Mouse (Mus musculus) spleen, embryonic (tissue): ENCODE measurements around the gene Efnb3.

Experiments
- CTCF ChIA-PET: fragments of 350-600 bp; sonication (Branson Sonifier 250); formaldehyde crosslinking; loops from one replicate; lab custom pipeline; 2022; lab: Charles Lee

Gene Efnb3

DNA sequence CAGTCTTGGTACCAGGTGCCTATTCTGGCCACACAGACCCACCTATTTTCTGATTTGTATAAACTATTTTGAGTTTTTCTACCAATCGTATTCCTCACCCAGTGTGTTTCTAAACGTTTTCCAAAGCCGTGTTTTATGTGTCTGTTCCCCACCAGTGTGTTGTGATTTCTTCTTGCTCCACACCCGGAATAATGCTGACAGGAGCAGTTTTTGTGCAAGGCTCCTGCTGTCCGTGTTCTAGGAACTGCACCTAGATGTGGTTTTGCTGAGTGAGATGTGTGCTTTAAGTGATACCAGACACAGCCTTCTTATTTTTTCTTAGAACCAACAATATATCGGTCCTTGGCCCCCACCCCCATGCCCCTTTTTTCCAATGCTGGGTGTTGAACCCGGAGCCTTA, 24.0 kb upstream of the Efnb3 start:
- CTCF ChIA-PET, result no interaction called here

DNA sequence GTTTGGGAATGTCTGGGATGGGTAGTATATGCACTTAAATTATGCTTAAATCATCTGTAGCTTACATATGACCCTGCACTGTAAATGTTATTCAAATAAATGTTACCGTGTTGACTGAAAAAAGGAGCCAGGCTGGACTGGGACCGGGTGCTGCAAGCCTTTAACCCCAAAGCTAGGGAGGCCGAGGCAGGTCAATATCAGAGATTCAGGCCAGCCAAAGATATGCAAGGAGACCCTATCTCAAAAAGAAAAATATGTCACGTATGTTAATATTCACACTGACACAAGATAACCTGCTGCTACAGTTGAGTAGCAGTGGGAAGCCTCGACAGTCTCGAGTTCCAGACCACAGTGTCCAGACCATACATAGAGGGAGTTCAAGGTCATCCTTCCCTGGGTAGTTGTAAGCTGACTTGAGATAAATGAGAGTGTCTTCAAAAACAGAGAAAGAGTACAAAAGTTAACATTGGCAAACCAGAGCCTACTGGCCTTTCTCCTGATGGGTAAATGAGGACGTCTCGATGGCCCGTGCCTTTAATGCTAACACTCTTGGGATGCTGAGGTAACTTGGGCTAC, 22.3 kb upstream of the Efnb3 start:
- CTCF ChIA-PET, result interaction anchor here (0.7 kb wide), 1 partner anchor 365 kb away, joined by 5 read pairs; no protein-coding TSS in a partner anchor

DNA sequence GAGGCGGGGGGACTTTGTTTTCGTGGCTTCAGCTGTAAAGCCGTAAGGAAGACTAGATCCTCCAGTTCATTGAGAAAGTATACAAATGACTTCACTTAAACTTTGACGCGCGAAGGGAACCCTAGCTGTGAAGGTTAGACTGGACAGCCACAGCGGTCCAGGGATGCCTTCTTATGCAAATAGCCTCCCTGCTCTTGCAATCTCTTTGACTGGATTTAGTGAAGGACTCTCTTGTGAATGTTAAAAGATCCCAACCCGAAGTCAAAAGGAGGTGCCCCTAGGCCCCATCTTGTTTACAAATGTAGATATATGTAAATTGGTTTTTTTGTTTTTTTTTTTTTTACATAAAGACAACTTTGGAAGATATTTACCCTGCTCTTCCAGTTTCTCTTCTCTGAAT, 21.8 kb upstream of the Efnb3 start:
- CTCF ChIA-PET, result interaction anchor here (0.7 kb wide), 2 partner anchors 55 to 365 kb away, joined by 5 to 8 read pairs; no protein-coding TSS in a partner anchor

DNA sequence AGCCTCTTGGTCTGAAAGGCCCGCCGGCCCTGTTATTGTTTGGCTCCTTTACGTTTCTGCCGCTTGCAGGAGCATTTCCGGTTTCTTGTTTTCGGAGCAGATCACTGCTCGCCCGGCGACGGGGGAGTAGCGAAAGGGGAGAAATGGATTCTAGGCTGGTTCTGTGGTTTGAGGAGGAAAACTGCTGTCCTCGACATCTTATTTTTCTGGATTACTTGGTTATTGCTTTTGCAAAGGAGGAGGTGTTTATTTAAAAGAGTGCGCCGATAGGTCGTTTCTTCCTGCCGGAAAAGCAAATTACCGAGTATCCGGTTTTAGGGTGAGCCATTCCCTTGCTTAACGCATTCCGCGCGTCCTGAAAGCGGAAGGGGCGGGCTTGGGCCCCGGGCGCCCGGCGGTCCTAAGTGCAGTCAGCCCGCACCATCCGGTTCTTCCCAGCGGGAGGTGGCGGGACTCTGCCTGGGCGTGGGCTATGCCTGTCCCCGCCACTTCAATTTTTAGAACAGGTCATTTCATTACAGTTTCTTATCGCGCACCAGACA, 21.2 kb upstream of the Efnb3 start:
- CTCF ChIA-PET, result interaction anchor here (0.7 kb wide), 1 partner anchor 56 kb away, joined by 8 read pairs; no protein-coding TSS in a partner anchor

DNA sequence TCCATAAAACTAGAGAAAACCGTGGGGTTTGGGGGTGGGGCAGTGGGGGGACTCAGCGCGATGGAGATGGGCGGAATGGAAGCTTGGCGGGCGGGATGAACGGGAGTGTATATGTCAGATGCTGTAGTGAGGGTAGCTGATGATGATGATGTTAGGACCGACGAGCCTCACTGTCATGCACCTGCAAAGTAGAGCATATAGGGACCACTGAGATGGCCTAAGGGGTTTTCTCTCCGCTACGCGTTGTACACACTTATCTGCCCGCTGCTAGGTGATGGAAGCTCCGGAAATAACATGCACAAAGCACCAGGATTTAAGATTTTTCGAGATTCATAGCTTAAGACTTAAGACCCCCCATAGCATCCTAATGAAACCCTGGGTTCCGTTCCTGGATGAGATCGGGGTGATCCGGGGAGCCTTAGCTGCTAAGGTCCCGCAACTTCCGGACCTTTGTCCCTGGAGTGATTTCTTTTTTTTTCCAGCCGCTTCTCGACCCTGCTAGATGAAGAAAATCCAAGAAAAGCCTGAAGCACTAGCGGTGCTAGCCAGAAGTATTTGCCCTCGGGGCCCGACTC, 20.7 kb upstream of the Efnb3 start:
- CTCF ChIA-PET, result no interaction called here

DNA sequence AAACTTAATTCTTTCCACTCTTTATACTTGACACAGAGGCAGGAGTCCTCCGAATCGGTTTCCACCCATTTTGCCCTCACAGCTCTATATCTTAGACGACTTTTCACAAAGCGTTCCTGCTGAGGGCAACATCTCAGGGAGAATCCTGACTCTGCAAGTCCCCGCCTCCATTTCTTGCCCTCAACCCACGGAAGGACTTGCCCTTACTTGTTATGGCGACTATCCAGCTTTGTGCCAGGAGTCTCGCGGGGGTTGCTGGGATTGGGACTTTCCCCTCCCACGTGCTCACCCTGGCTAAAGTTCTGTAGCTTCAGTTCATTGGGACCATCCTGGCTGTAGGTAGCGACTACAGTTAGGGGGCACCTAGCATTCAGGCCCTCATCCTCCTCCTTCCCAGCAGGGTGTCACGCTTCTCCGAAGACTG, 20.1 kb upstream of the Efnb3 start, which contains the start of the genes Wrap53 and Trp53:
Gene Wrap53 (minus strand): TSS at position 165 of the 424 bp plus-strand sequence.
Gene Trp53 (plus strand): TSS at position 269 of the 424 bp plus-strand sequence.
- CTCF ChIA-PET, result no interaction called here

DNA sequence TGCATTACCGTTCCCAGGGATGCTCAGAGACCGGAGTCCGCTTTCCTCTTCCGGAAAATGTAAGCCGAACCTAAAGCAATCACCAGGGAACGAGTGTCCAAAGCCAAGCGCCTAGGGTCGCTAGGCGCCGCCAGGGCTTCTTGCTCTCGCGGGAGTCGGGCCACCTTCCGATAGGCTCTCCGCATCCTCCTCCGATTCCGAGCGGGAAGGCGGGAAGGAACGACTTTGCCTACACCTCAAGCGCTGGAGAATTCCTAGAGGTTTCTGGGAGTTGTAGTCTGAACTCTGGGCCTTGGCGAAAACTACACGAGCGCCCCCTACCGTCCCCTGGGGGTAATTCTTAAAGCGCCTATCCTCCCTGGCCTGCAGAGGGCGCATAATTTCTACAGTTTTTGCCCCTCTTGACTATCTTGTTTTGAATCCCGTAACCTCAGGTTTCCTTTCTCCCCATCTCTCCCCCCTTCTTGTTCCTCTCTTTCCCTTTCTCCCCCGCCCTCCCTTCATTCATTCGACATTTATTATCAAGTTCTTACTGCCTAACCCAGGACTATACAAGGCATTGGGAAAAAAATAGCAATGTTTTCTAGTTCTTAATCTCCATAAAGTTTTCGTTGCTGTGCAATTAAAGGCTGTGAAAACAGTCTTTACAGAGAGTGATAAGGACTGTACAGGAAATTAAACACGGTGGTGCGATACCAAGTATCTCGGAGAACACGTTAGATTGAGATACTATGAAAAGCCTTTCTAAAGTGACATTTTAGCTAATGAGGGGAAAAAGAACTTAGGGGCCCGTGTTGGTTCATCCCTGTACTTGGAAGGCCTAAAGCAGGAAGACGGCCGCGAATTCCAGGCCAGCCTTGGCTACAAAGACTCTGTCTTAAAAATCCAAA, 19.4 kb upstream of the Efnb3 start:
- CTCF ChIA-PET, result no interaction called here

DNA sequence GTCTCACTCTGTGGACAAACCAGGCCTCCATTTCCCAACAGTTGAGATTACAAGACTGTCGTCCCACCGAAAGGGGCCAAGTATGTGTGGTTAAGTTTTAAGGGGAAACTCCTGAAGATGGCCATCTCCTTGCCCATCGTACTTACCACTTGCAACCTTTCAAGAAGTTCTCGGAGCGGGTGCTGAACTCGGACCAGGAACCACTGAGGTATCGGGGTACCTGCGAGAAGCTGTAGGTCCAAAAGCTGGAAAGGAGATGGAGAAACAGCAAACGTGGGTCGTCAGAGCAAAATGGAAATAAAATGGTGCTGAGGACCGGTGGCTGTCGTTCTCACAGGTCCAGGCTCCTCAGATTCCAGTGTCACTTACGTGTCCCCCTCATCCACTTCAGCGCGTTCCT, 18.3 kb upstream of the Efnb3 start:
- CTCF ChIA-PET, result no interaction called here

DNA sequence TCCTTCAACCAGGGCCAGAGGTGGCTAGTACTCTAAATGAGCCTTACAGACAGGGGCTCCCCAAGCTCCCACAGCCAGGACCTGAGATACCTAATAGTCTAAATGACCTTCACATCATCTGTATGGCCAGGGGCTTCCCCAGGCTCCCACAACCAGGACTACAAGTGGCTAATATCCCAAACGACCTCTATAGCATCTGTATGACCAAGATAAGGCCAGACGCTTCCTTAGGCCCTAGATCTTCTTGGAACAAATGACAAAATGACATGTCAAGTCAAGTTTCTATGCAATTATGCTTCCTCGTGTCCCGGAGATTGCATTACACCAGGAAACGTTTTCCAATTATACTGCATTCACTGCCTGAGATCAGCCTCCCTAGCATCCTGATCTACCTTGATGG, 16.3 kb upstream of the Efnb3 start:
- CTCF ChIA-PET, result interaction anchor here (0.6 kb wide), 1 partner anchor 22 kb away, joined by 6 read pairs; no protein-coding TSS in a partner anchor

DNA sequence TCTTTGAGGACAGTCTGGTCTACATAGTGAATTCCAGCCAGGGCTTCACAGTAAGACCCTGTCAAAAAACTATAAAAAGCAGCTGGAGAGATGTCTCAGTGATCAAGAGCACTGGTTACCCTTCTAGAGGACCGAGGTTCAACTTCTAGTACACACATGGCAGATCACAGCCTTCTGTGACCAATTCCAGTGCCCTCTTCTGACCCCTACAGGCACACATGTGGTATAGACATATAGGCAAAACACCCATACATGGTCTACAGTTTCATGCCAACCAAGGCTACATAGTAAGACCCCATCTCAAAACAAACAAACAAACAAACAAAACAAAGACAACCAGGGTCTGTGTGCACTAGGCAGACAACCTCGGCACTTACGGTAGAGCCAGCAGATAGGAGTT, 15.2 kb upstream of the Efnb3 start:
- CTCF ChIA-PET, result no interaction called here

DNA sequence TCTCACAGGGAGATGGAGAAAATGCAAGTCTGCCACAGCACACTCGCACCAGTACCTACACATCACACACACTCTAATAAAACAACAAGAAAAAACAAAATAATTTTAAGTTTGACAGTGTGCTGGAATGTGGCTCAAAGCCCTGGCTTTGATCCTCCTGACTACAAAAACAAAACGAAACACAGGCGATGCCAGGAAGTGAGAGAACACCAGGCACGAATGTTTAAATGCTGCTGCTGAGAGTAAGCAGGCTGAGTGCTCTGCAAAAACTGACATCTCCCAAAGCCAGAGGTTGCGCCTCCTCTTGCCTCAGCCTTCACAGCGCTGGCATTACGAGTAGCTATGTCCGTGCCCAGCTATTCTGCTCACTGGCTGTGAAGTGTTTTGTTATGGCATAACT, 5.1 kb upstream of the Efnb3 start:
- CTCF ChIA-PET, result no interaction called here

DNA sequence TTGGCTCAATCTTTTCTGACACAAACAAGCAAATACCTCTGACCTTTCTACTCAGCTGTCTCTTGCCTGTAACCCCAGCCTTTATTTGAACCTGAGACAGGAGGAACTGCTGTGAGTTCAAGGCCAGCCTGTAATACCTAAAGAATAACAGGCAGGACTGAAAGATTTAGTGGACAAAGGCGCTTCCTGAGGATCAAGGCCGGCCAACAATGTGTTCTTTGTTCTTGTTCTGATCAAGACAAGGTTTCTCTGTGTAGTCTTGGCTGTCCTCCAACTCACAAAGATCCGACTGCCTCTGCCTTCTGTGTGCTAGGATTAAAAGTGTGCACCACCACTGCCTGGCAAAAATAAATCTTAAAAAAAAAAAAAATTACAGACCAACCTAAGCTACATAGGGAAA, 4.4 kb upstream of the Efnb3 start:
- CTCF ChIA-PET, result no interaction called here

DNA sequence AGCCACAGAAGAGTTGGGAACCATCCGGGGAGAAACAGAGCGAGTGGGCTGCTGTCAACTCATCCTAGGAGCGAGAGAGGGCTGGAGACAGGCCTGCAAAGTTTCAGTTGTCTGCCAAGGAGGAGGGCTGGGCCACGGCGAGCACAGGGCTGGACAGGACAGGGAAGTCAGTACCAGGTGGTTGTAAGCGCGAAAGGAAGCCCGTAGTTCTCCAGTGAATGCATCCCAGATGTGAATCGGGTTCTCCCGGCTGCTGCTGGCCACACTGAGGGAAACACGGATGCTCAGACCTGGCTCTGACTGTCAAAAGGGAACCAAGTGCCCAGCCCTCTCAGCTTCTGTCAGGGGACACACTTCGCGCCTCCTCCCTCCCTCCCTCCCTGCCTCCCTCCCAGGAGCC, 3.4 kb upstream of the Efnb3 start:
- CTCF ChIA-PET, result no interaction called here

DNA sequence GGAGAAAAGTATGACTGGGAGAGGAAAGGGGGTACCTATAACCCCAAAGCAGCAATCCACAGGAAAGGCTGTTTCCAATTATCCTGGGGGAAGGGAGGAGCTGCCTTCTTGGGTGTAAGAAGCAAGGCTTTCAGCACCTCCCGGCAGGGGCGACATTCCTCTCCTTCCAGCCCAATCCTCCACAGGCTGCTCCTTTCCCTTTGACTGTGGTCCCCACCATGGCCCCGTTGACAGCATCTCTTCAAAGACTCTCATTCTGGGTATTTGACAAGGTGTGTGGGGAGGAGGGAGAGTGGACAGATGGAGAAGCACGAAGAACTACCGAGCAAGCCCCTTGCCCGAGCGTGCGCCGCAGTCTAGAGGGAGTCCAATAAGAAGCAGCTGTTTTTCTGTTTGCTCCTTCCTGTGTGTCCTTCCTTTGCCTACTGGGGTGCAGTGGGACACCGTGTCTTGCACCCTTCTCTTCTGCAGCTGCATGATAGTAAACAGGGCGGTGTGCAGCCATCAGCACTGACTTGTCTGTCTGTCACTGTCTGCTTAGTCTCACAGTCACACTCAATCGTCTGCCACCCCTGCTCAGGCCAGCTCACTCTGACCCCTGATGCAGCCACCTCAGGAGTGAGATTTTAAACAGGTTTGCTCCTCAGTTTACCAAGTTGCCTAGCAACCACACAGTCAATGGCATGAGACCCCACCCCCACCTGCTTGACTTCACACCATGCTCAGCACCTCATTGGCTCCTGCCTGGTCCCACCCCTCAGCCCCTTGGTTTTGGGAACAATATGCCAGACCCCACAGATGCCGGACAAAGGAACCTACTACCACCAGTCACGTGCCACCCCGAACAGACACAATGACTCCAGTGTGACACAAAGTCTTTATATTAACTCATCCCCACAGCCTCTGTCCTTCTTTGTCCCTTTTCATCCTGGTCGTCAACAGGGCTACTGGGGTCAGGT, 1.2 kb upstream of the Efnb3 start:
- CTCF ChIA-PET, result no interaction called here

DNA sequence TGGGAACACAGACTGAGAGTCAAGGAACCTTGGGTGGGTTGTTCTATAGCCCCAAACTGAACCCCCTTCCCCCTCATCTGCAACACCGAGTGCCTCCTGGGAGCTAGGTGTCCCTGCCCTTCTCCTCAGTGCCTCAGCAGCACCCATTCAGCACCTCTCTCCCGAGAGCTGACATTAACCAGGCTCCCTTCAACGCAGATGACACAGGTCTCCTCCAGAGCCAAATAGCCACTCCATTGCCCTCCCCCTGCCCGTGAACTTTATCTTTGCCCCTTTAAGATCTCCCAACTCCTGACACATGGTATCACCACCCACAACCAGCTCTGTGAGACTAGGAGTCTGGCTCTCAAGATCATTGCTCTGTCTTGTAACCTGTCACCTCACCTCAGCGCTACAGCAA, 822 bp downstream of the Efnb3 start:
- CTCF ChIA-PET, result interaction anchor here (0.6 kb wide), 1 partner anchor 74 kb away, joined by 9 read pairs; no protein-coding TSS in a partner anchor

DNA sequence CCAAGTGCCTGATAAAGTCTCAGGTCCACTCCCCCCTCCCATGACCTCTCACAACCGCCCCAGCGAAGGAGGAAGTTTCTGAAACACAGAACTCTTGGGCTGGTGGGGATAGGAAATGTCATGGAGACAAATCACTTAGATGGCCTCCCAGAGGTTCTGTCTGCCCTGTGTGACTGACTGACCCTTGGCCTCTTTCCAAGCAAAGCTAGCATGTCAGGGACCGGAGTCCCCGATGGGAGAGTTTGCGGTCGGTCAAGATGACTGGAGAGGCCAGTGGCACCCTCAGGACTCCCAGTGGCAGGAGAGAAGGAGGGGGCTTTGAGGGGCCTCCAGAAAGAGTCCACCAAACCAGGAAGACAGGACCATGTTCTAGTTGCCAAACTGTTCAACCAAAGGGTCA, 1.2 kb downstream of the Efnb3 start:
- CTCF ChIA-PET, result no interaction called here

DNA sequence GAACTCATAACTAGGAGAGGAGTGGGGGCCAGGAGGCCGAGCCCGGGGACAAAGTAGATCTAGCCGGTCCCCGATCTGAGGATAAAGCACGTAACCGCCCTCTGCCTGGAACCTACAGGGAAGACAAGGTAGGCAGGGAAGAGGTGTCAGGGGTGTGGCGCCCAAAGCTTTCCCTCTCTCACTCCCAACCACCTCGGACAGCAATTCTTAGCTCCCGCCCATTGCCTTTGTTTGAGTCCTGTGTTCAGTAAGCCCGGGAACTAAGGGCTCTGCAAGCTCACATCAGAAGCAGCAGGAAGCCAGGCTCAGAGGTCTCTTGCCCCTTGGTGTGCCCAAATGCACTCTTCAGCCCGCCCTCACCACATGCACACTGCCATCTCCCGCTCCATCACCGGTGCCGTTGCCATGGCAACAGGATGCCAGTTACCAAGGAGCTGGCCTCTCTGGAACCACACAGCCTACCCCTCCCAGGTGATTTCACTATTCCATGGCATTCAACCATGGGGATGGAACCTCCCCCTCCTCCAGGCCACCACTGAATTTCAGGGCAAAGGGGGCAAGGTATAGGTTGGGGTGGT, 2.5 kb downstream of the Efnb3 start:
- CTCF ChIA-PET, result interaction anchor here (0.6 kb wide), 1 partner anchor 11 kb away, joined by 11 read pairs; no protein-coding TSS in a partner anchor

DNA sequence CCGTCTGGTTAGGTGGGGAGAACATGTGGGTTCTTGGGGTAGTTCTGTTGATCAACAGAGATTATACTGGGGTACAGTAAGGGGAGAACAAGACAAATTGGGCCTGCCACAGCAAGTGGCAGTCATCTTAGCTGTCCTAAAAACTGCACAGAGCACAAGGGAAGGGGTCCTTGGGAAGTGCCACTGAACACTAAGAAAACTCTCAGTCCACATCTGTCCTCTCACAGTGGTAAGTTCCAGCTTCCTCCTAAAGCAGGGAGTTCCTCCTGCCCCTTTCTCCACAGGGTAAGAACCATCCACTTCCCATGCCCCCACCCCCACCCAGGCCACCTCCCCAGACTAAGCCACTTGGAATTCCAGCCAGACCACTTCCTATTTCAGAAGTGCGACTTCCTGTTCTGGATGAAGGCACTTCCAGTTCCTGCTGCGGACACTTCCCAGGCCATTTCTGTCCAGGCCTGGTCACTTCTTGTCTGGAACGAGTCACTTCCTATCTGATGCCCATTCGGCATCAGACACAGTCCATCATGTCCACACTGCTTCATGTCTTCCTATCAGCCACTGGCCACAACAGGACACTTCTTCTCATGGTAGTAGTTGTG, 5.4 kb downstream of the Efnb3 start:
- CTCF ChIA-PET, result interaction anchor here (0.5 kb wide), 1 partner anchor 22 kb away, joined by 6 read pairs; no protein-coding TSS in a partner anchor

DNA sequence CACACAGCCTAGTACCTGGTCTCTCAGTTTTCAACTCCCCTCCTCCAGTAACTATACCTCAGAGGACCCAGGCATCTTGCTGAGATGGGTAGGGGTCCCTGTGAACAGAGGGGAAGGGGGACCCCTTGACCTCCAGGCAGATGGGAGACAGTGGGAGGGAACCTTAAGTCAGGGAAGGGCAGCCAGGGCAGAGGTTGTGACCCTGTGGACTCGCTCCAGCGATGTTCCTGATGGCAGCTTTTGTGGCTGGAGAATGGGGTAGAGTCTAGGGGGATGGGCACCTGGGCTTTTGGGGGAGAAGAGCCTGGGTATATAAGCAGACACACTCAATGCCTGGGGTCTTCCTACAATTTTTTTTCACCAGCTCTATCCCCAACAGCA, 6.7 kb downstream of the Efnb3 start:
- CTCF ChIA-PET, result no interaction called here
